Mouse (Mus musculus) forebrain, embryonic 15.5 days (tissue): Measurements from ENCODE around the gene Fosl1. TPM values are rescaled to one million over a fixed set of nuclear protein-coding genes. Genes with fewer than 3 reads are reported as not detected.
"Not testable (repeated sequence)": the region's sequence is repeated elsewhere in the genome, so short reads cannot be mapped to it uniquely, and the experiment has no call there.

Experiments used
- ATAC-seq: fragments of 200-750 bp; cut with Nextera tagmentation; replicated peaks from 2 replicates; pipeline ENCODE4 v1.8.0; 2017; ENCODE audit warnings: mild to moderate bottlenecking, moderate TSS enrichment, moderate library complexity
- H3K27ac ChIP-seq: fragments of 300-500 bp; sonication (generic); replicated peaks from 2 replicates; pipeline ENCODE4 v1.5.1; 2015; ENCODE audit warnings: mild to moderate bottlenecking, inconsistent platforms
- H3K27me3 ChIP-seq: fragments of 300-500 bp; sonication (generic); 2 replicates; pipeline ENCODE4 v1.6.1; 2015; ENCODE audit warnings: inconsistent platforms
- H3K36me3 ChIP-seq: fragments of 300-500 bp; sonication (generic); 2 replicates; pipeline ENCODE4 v1.6.1; 2015; ENCODE audit warnings: mild to moderate bottlenecking, inconsistent platforms
- H3K4me1 ChIP-seq: fragments of 300-500 bp; sonication (generic); 2 replicates; pipeline ENCODE4 v1.6.1; 2015; ENCODE audit warnings: inconsistent platforms
- H3K4me2 ChIP-seq: fragments of 300-500 bp; sonication (generic); replicated peaks from 2 replicates; pipeline ENCODE4 v1.6.1; 2015; ENCODE audit warnings: mild to moderate bottlenecking, inconsistent platforms
- H3K4me3 ChIP-seq: fragments of 300-500 bp; sonication (generic); 2 replicates; pipeline ENCODE4 v1.5.1; 2015; ENCODE audit warnings: mild to moderate bottlenecking, inconsistent platforms
- H3K9ac ChIP-seq: fragments of 300-500 bp; sonication (generic); replicated peaks from 2 replicates; pipeline ENCODE4 v1.6.1; 2015; ENCODE audit warnings: mild to moderate bottlenecking, inconsistent platforms
- H3K9me3 ChIP-seq: fragments of 300-500 bp; sonication (generic); 2 replicates; pipeline ENCODE4 v1.6.1; 2016; ENCODE audit warnings: inconsistent platforms
- WGBS: fragments of 180-500 bp; shearing (Covaris S2); methylation state at CpG from one replicate; pipeline ENCODE4 v1.1.7; 2015; ENCODE audit warnings: mixed read lengths; 5-methylcytosine and 5-hydroxymethylcytosine counted together
- polyA plus RNA-seq: library from polyadenylated mRNA; unstranded; fragments of >200 nt; fragmentation: Nextera tagmentation; extraction: Ambion mirVana; gene quantifications from 2 replicates; pipeline ENCODE4 v1.2.1, GENCODE M21; 2015

Fosl1 gene
- polyA plus RNA-seq, 1 experiment from 2014 or later, result not detected

GRCm38 (mm10) chr19:5488878-5489571 lies 41.7 kb downstream of the Fosl1 start:
- Histone ChIP-seq H3K4me3 (peak overlapping the region; percentile 61), H3K36me3 (peaks cover 32% of the 10 kb centered on the region), H3K27ac (peak overlapping the region; percentile 99), H3K4me2 (peak overlapping the region; percentile 88), H3K9me3 (no peaks in the 10 kb centered on the region), H3K4me1 (peaks cover 50% of the 10 kb centered on the region), H3K27me3 (no peaks in the 10 kb centered on the region), H3K9ac (peak overlapping the region; percentile 47)
- ATAC-seq, result peak; percentile 77
- WGBS, result under 1% methylated on average over 26 of the region's 26 CpGs

GRCm38 (mm10) chr19:5489721-5490120 lies 42.4 kb downstream of the Fosl1 start:
- not testable (repeated sequence) for H3K9ac ChIP-seq, H3K27me3 ChIP-seq, H3K9me3 ChIP-seq, ATAC-seq
- peaks cover 50% of the 10 kb centered on the region for H3K4me1 ChIP-seq
- H3K36me3 ChIP-seq, result peaks cover 34% of the 10 kb centered on the region
- WGBS, result 50% methylated on average over 10 of the region's 10 CpGs
- peak overlapping the region; percentile 100 for H3K4me3 ChIP-seq
- H3K4me2 ChIP-seq, result peak overlapping the region; percentile 88
- peak overlapping the region; percentile 99 for H3K27ac ChIP-seq

DNA sequence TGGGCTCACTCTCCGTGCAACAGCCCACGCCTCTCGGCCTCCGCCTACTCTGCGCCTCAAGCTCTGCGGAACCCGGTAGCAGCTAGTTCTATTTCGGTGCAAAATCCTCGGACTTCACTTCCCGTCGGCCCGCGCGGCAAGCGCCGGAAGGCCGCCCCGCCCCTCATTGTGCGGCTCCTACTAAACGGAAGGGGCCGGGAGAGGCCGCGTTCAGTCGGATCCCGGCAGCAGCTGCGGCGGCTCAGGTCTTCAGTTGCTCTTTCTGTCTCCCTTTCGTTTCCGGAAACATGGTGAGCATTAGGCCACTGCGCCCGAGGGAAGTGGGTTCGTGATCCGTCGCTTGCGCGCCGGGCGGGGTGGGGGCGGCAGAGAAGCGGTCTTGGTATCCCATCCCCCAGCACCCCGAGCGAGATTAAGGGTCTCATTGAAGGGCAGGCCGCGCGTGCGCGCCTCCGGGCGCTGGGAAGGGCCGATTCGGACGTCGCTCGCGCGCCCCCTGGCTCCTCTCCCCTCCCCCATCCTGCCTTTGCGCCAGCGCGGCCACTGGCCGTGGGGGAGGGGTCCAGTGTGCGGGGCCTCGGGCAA lies 43.1 kb downstream of the Fosl1 start, which contains the start of gene Cfl1:
Gene Cfl1 (plus strand): TSS at position 143 of the 585 bp plus-strand sequence.
- peak within 1 kb of the TSS; percentile 100 for H3K4me3 ChIP-seq
- no peaks in the 10 kb centered on the region for H3K9me3 ChIP-seq
- peak within 1 kb of the TSS; percentile 99 for H3K9ac ChIP-seq
- H3K36me3 ChIP-seq, result peaks cover 32% of the 10 kb centered on the region
- H3K4me1 ChIP-seq, result peaks cover 50% of the 10 kb centered on the region
- no peaks in the 10 kb centered on the region for H3K27me3 ChIP-seq
- ATAC-seq, result peak; percentile 71
- WGBS, result under 1% methylated on average over 60 of the region's 62 CpGs
- peak within 1 kb of the TSS; percentile 99 for H3K27ac ChIP-seq
- peak within 1 kb of the TSS; percentile 88 for H3K4me2 ChIP-seq

- peak; percentile 23 for ATAC-seq
- H3K27me3 ChIP-seq, result no peaks in the 10 kb centered on the region
- H3K4me1 ChIP-seq, result peaks cover 50% of the 10 kb centered on the region
- H3K4me3 ChIP-seq, result peak overlapping the region; percentile 100
- H3K4me2 ChIP-seq, result peak overlapping the region; percentile 88
- H3K36me3 ChIP-seq, result peaks cover 37% of the 10 kb centered on the region
- peak overlapping the region; percentile 99 for H3K27ac ChIP-seq
- H3K9ac ChIP-seq, result peak overlapping the region; percentile 99
- WGBS, result 0% methylated on average over 59 of the region's 59 CpGs
- H3K9me3 ChIP-seq, result no peaks in the 10 kb centered on the region
Measured at GRCm38 (mm10) chr19:5490898-5491708, 43.8 kb downstream of the Fosl1 start.

DNA sequence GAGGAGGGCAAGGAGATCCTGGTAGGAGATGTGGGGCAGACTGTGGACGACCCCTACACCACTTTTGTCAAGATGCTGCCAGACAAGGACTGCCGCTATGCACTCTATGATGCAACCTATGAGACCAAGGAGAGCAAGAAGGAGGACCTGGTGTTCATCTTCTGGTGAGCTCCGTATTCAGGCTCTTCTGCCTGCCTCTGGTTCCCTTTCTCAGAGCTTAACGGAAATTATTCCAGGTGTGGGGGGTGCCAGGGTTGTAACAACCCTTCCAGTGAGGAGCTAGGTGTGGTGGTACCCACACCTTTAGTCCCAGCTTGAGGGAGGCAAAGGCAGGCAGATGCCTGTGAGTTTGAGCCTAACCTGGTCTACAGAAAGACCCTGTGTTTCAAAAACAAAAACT lies 45.3 kb downstream of the Fosl1 start:
- Histone ChIP-seq H3K9ac (no peak overlapping the region), H3K27ac (no peak overlapping the region), H3K36me3 (peaks cover 53% of the 10 kb centered on the region), H3K4me2 (no peak overlapping the region), H3K4me1 (peaks cover 40% of the 10 kb centered on the region), H3K27me3 (no peaks in the 10 kb centered on the region), H3K4me3 (no peak overlapping the region), H3K9me3 (no peaks in the 10 kb centered on the region)
- ATAC-seq, result no peak
- 88% methylated on average over 4 of the region's 4 CpGs for WGBS

- not testable (repeated sequence) for H3K9me3 ChIP-seq, H3K27me3 ChIP-seq, H3K4me2 ChIP-seq, H3K27ac ChIP-seq, H3K4me3 ChIP-seq, ATAC-seq, H3K9ac ChIP-seq
- Histone ChIP-seq H3K4me1 (peaks cover 37% of the 10 kb centered on the region), H3K36me3 (peaks cover 57% of the 10 kb centered on the region)
- 74% methylated on average over 9 of the region's 9 CpGs for whole genome bisulfite sequencing
Measured at GRCm38 (mm10) chr19:5493301-5493721, 46.0 kb downstream of the Fosl1 start.

DNA sequence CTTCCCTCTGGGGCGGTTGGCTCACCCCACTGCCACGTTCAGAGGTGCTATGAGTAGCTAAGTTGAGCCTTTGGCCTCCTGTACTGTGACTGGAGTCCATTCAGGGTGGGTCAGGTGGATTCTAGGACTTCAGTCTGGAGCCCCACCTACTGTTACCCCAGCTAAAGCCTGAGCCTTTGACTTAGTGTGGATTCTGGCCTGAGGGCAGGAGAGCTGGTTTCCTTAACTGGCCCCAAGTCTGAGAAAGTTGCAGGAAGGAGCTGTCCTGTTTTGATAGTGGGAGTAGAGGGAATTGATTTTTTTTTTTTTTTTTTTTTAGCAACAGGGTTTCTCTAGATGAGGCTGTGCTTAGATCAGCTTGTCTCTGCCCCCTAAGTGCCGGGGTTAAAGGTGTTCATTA lies 47.0 kb downstream of the Fosl1 start:
- no peak for ATAC-seq
- H3K36me3 ChIP-seq, result peaks cover 57% of the 10 kb centered on the region

GRCm38 (mm10) chr19:5495353-5496051 lies 48.2 kb downstream of the Fosl1 start:
- peaks cover 19% of the 10 kb centered on the region for H3K4me1 ChIP-seq
- no peaks in the 10 kb centered on the region for H3K9me3 ChIP-seq
- no peaks in the 10 kb centered on the region for H3K27me3 ChIP-seq
- WGBS, result 81% methylated on average over 12 of the region's 12 CpGs
- no peak overlapping the region for H3K4me2 ChIP-seq
- no peak for ATAC-seq
- no peak overlapping the region for H3K27ac ChIP-seq
- H3K36me3 ChIP-seq, result peaks cover 57% of the 10 kb centered on the region
- H3K9ac ChIP-seq, result no peak overlapping the region
- H3K4me3 ChIP-seq, result no peak overlapping the region

More for the DNA sequence above, 47.0 kb downstream of the Fosl1 start:
- H3K9me3 ChIP-seq, result no peaks in the 10 kb centered on the region
- whole genome bisulfite sequencing, result 87% methylated on average over 3 of the region's 3 CpGs
- no peak overlapping the region for H3K9ac ChIP-seq
- no peak overlapping the region for H3K27ac ChIP-seq
- H3K4me3 ChIP-seq, result no peak overlapping the region
- H3K27me3 ChIP-seq, result no peaks in the 10 kb centered on the region
- peaks cover 27% of the 10 kb centered on the region for H3K4me1 ChIP-seq
- no peak overlapping the region for H3K4me2 ChIP-seq

- no peak overlapping the region for H3K4me2 ChIP-seq
- no peak overlapping the region for H3K4me3 ChIP-seq
- no peaks in the 10 kb centered on the region for H3K27me3 ChIP-seq
- H3K36me3 ChIP-seq, result peaks cover 57% of the 10 kb centered on the region
- peaks cover 19% of the 10 kb centered on the region for H3K4me1 ChIP-seq
- H3K9me3 ChIP-seq, result no peaks in the 10 kb centered on the region
- H3K9ac ChIP-seq, result no peak overlapping the region
- H3K27ac ChIP-seq, result no peak overlapping the region
- WGBS, result 87% methylated on average over 16 of the region's 16 CpGs
- ATAC-seq, result no peak
Measured at GRCm38 (mm10) chr19:5496052-5496370, 48.7 kb downstream of the Fosl1 start.

- 89% methylated on average over 2 of the region's 2 CpGs for whole genome bisulfite sequencing
- Histone ChIP-seq H3K27me3 (no peaks in the 10 kb centered on the region), H3K4me2 (no peak overlapping the region), H3K9me3 (no peaks in the 10 kb centered on the region), H3K27ac (no peak overlapping the region), H3K36me3 (peaks cover 29% of the 10 kb centered on the region), H3K4me1 (no peaks in the 10 kb centered on the region), H3K4me3 (no peak overlapping the region), H3K9ac (no peak overlapping the region)
- ATAC-seq, result no peak
Measured at GRCm38 (mm10) chr19:5500330-5500875, 53.1 kb downstream of the Fosl1 start.

DNA sequence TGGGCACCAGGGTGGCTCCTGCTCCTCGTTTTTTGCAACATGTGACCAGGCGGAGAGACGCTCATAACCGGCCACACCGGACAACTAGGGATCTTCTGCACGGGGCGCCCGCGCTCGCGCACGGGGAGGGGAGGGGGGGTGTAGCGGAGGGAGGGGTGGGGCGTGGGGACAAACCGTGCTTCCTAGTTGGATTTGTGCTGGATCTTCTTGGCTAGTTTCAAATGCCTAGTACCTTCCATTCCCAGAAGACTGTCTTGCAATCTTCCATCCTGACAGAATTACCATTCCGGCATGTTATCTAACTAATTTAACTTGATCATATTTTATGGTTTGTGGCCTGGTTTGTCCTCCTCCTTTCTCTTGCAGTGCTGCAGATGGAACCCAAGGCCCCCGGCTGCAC lies 56.3 kb downstream of the Fosl1 start, which contains the start of gene 1700020D05Rik:
Gene 1700020D05Rik (minus strand): TSS at position 101 of the 400 bp plus-strand sequence.
- Histone ChIP-seq H3K9ac (no peak within 1 kb of the TSS), H3K27ac (no peak within 1 kb of the TSS), H3K9me3 (no peaks in the 10 kb centered on the region), H3K4me1 (no peaks in the 10 kb centered on the region), H3K4me2 (no peak within 1 kb of the TSS), H3K36me3 (peaks cover 3% of the 10 kb centered on the region; the same call in 1 of the 2 replicates), H3K4me3 (no peak within 1 kb of the TSS), H3K27me3 (no peaks in the 10 kb centered on the region)
- no peak for ATAC-seq
- whole genome bisulfite sequencing, result 60% methylated on average over 17 of the region's 17 CpGs
